Mouse (Mus musculus) adrenal gland, adult 8-10 months (tissue): ENCODE data around the gene Htra3. TPM values are rescaled to one million over a fixed set of nuclear protein-coding genes. Genes with fewer than 3 reads are reported as not detected.

Experiments used
- DNase-seq: peaks from one replicate; pipeline ENCODE4 v3.0.0; 2022
- total RNA-seq, 4 experiments: library from RNA; stranded (reverse); gene quantifications; 2 replicates each; pipeline ENCODE4 v1.2.4; 2022

Gene Htra3
- 100 to 1,000 TPM in 1 of 4 experiments, 10 to 100 TPM in 3; 21.3 to 114 (median 48.7) TPM for total RNA-seq

GRCm38 (mm10) chr5:35679256-35680155 lies at the start of gene Htra3:
Htra3 (minus strand) TSS chr5:35679782.
- no peak for DNase-seq

GRCm38 (mm10) chr5:35728957-35729460 lies 49.4 kb upstream of the Htra3 start:
- peak; percentile 63 for DNase-seq

GRCm38 (mm10) chr5:35728344-35728956 lies 48.9 kb upstream of the Htra3 start:
- no peak for DNase-seq

GRCm38 (mm10) chr5:35727447-35727846 lies 47.9 kb upstream of the Htra3 start:
- DNase-seq, result no peak

- DNase-seq, result no peak
These were observed 46.3 kb upstream of the Htra3 start for GRCm38 (mm10) chr5:35725840-35726239.

- DNase-seq, result no peak
These were observed 44.3 kb upstream of the Htra3 start for GRCm38 (mm10) chr5:35723900-35724299.

- DNase-seq, result no peak
These were observed 43.1 kb upstream of the Htra3 start for GRCm38 (mm10) chr5:35722654-35723053.

GRCm38 (mm10) chr5:35721933-35722332 lies 42.4 kb upstream of the Htra3 start:
- no peak for DNase-seq

- DNase-seq, result peak; percentile 69
These were observed 40.3 kb upstream of the Htra3 start for GRCm38 (mm10) chr5:35719880-35720279.

GRCm38 (mm10) chr5:35719343-35719742 lies 39.8 kb upstream of the Htra3 start:
- DNase-seq, result no peak

GRCm38 (mm10) chr5:35718817-35719216 lies 39.2 kb upstream of the Htra3 start:
- DNase-seq, result no peak

GRCm38 (mm10) chr5:35717946-35718345 lies 38.4 kb upstream of the Htra3 start:
- DNase-seq, result peak; percentile 47

- no peak for DNase-seq
These were observed 37.9 kb upstream of the Htra3 start for GRCm38 (mm10) chr5:35717455-35717854.

GRCm38 (mm10) chr5:35713649-35714354 lies 34.2 kb upstream of the Htra3 start:
- peak; percentile 67 for DNase-seq

- no peak for DNase-seq
These were observed 32.9 kb upstream of the Htra3 start for GRCm38 (mm10) chr5:35712517-35712916.

GRCm38 (mm10) chr5:35710931-35711330 lies 31.3 kb upstream of the Htra3 start:
- DNase-seq, result no peak

GRCm38 (mm10) chr5:35710481-35710880 lies 30.9 kb upstream of the Htra3 start:
- DNase-seq, result peak; percentile 75

GRCm38 (mm10) chr5:35705411-35705810 lies 25.8 kb upstream of the Htra3 start:
- no peak for DNase-seq

GRCm38 (mm10) chr5:35703814-35704213 lies 24.2 kb upstream of the Htra3 start:
- no peak for DNase-seq

GRCm38 (mm10) chr5:35703183-35703582 lies 23.6 kb upstream of the Htra3 start:
- no peak for DNase-seq

GRCm38 (mm10) chr5:35702582-35703140 lies 23.1 kb upstream of the Htra3 start:
- DNase-seq, result no peak

GRCm38 (mm10) chr5:35701042-35701441 lies 21.5 kb upstream of the Htra3 start:
- DNase-seq, result no peak

GRCm38 (mm10) chr5:35695815-35696214 lies 16.2 kb upstream of the Htra3 start:
- no peak for DNase-seq
